Mouse (Mus musculus): Measurements from ENCODE around the gene Col6a4.

Col6a4 gene

DNA sequence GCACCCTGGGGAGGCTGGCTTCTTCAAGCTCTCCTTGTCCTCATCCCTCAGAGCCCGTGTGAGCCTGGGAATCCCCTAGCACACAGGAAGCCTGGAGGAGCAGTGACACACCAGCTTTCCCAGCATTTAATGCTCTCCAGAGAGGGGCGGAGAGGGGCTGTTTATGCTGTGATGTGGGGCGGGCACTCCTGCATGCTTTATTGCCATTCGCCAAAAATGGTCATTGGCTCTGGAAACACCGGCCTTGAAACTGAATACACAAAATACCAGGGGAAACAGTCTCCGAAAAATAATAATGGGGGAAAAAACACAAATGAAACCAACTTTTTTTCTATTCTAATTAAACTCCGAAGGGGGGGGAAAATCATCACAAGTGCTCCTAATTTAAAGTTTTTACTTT is at the start of gene Col6a4:
Gene Col6a4, minus strand, starts transcription at position 101 of the 400 bp plus-strand sequence.
- in situ Hi-C loops (cut with MboI; ENCODE audit: low pct_unique_long_range_greater_than_20kb in 1 of 2, low sequenced_read_pairs in 2 of 2, unreplicated experiment in 1 of 2), result no loop called here

DNA sequence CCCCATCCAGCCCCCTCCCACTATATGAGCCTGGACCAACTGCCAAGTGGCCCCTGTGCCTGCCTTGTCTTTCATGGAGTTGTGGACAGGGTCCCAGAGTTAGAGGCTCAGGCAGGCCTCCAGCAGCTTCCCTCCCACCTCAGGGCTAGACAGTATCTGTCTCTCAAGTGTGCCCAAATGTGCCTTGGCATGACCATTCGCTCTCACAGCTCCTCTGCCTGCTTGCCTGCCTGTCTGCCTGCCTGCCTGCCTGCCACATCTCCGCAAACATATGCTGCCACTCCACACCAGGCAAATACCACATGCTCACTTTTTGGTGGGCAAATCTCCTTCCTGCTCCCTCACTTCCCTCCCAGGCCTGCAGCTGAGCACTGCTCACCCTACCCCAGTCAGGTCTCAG is 49.0 kb upstream of the Col6a4 start:
- in situ Hi-C loops (cut with MboI; ENCODE audit: low pct_unique_long_range_greater_than_20kb in 1 of 2, low sequenced_read_pairs in 2 of 2, unreplicated experiment in 1 of 2), result no loop called here

DNA sequence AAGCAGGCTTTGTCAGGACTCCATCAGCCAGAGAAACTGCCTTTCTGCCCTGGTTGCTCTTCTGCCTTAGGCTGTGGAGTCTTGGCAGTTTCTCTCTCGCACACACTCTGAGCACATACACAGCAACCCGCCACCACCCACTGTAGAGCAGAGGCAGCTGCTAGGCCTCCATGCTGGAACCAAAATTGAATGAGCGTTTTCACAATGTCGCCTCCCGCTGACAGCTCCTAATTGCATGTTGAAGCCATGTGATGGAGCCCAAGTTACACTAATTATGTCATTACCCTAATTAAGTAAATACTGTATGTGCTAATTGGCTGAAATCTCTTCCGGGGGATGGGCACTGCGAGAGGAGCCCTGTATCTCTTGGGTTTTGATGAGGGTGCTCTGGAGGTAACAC is 47.6 kb upstream of the Col6a4 start:
- in situ Hi-C loops (cut with MboI; ENCODE audit: low pct_unique_long_range_greater_than_20kb in 1 of 2, low sequenced_read_pairs in 2 of 2, unreplicated experiment in 1 of 2), result no loop called here

DNA sequence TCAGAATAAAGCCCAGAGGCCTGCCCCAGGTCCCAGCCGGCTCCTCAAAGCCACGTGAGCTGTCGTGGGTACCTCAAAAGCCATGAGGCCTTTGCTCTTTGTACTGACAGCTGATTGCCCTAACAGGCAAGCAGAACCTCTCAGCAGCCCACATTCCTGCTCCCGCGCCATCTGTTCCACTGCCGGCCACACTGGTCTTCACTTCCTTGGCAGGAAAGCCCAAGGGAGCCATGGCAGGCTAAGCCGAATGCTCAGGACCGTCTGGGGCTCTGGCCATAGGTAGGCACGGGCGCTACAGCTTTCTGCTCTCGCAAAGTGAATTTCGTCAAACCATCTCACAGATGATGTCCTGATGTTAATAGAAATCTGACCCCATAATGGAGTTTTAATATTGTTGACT is 45.4 kb upstream of the Col6a4 start:
- in situ Hi-C loops (cut with MboI; ENCODE audit: low pct_unique_long_range_greater_than_20kb in 1 of 2, low sequenced_read_pairs in 2 of 2, unreplicated experiment in 1 of 2), result no loop called here

DNA sequence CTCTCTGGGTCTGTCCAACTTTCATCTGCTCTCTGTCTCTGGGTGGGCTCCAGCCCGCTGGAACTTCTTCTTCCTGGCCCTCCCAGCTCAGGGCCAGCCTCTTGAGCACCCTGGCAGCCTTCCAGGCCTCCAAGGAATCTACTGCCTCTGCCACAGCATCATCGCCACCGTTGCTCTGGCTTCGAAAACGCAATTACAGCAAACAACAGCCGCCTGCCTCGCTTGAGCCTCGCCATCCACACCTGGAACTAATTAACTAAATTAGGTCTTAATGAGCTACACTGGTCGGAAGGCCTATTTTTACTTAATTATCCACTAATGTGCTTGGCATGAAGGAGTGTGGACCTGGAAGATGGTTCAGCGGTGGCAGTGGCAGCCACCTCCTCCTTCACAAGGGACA is 43.2 kb upstream of the Col6a4 start:
- in situ Hi-C loops (cut with MboI; ENCODE audit: low pct_unique_long_range_greater_than_20kb in 1 of 2, low sequenced_read_pairs in 2 of 2, unreplicated experiment in 1 of 2), result no loop called here

DNA sequence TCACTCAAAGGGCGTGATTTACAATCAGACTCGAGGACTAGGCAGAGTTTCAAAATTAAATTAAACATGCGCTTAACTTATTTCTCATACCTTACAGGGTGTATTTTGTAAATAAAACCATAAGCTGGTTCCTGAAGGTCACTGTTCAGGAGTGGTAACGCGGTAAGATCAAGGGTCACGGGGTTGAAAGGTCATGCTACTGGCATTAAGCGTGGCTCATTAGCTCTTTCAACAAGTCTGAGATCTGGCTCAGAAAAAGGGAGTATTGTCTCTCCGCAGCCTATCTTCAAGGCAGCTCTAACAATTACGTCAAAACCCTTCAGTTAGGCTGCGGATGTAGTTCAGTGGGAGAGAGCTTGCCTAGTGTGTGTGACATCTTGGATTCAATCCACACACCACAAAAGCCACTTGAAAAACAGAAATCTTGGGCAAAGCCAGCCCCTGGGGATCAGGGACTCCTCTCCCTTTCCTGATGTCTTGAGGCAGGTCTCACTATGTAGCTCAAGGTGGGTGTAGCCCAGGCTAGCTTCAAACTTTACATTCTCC is 41.2 kb upstream of the Col6a4 start:
- in situ Hi-C loops (cut with MboI; ENCODE audit: low pct_unique_long_range_greater_than_20kb in 1 of 2, low sequenced_read_pairs in 2 of 2, unreplicated experiment in 1 of 2), result no loop called here

DNA sequence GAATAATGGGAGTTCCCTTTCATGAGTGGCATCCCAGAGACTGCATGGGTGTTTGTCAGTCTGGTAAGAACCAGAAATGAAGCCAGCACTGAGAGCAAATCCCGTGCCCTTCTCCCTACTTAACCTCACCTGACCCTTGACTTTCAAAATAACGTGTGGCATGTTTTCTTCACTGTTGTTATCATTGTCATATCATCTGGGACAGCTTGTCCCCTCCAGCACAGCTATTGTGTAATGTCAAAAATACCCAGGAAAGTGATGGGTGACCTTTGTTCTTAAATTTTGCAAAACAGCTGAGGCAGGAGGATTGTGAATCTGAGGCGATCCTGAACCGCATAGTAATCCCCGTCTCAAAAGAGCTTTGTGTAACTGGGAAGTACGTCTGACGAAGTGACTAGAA is 33.7 kb upstream of the Col6a4 start:
- in situ Hi-C loops (cut with MboI; ENCODE audit: low pct_unique_long_range_greater_than_20kb in 1 of 2, low sequenced_read_pairs in 2 of 2, unreplicated experiment in 1 of 2), result no loop called here

DNA sequence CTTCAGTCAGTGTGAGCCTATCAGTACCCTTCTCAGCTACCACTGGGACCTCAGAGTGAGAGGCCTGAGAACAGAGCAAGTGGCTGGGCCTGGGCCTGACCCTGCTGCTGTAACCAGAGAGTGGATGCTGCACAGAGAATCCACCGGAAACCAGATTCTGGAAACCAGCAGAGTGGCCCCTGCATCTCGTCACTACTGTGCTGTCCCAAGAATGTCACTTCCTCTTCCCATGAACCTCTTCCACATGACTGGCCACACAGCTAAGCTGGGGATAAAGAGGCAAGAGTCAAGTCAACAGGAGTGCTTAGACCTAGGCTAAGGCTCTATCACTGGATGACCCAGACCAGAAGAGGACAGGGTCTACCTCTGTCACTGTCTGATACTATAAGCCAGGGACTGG is 32.5 kb upstream of the Col6a4 start:
- in situ Hi-C loops (cut with MboI; ENCODE audit: low pct_unique_long_range_greater_than_20kb in 1 of 2, low sequenced_read_pairs in 2 of 2, unreplicated experiment in 1 of 2), result no loop called here

DNA sequence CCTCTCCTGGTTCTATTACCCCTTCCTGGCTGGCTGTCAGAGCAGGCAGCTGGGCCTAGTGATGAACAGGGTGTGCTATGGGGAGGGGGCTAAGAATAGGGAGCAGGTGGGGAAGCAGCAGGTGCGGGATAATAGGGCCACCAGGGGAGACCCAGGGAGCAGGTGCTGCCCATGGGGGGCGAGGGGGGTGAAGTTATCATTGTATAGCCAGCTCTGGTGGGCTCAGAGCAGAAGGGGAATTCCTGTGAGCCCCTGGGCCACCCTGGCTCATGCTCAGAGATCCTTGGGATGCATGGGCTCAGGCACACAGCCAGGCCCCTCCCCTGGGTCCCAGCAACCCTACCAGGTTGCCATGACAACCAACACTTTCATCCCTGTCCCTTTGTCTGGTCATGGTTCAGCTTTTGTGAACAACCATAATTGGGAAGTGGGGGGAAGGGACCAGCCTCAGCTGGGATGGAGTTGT is 30.2 kb upstream of the Col6a4 start:
- in situ Hi-C loops (cut with MboI; ENCODE audit: low pct_unique_long_range_greater_than_20kb in 1 of 2, low sequenced_read_pairs in 2 of 2, unreplicated experiment in 1 of 2), result no loop called here

DNA sequence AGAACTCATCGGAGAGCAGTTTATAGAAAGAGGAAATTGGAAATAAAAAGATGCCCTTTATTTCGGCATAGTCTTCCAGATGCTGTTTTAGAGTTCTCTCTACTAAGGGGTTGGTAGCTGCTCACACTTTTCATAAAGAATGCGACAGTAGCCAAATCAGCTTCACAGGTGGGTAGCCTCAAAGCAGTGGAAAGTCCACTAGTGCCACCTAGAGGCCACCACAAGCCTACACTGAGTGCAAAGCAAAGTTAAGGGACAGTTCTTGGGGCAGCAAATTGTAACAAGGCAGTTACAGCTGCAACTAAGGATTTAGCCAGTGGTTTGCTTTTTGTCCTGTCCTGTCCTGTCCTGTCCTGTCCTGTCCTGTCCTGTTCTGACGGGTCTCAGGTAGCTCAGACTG is 27.0 kb upstream of the Col6a4 start:
- in situ Hi-C loops (cut with MboI; ENCODE audit: low pct_unique_long_range_greater_than_20kb in 1 of 2, low sequenced_read_pairs in 2 of 2, unreplicated experiment in 1 of 2), result no loop called here

DNA sequence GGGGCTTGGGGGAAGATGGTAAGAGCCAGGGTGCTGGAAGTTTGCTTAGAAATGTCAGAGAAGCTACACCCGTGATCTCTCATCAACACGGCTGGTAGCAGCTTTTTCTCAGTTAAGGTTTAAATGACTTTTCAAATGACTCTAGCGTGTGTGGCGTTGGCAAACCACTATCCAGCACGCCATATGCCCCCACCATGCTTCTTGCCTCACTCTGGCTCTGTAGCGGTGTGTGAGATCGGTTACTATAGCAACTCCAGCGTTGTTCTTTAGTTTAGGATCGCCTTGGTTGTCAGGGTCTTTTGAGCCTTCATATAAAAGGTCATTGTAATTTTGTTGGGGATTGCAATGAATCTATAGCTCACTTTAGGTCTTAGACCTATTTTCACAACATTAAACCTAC is 22.5 kb upstream of the Col6a4 start:
- in situ Hi-C loops (cut with MboI; ENCODE audit: low pct_unique_long_range_greater_than_20kb in 1 of 2, low sequenced_read_pairs in 2 of 2, unreplicated experiment in 1 of 2), result no loop called here

DNA sequence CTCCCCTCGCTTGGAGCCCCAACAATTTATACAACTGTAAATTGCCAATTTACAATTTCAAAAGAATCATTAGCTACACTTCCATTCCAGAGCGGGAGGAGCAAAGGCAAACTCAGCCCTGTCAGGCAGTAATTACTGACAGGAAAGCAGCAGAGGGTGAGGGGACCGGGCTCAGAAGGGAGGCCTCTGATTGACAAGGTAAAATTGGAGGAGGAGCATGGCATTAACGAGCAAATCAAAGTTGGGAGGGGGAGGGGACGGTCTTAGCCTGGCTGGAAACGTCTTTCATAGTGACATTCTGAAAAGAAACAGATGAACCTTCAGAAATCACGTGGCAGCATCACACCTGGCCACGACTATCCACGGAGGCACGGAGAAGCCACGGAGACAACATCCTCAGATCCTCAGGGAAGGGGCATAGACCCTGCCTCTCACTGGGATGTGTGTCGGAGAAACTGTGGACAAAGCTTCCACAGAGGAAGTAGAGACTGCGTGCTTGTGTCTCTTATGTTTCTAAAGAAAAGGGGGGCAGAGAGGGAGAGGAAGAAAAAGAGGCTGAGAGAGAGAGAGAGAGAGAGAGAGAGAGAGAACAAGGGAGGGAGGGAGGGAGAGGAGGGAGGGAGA is 19.3 kb upstream of the Col6a4 start:
- in situ Hi-C loops (cut with MboI; ENCODE audit: low pct_unique_long_range_greater_than_20kb in 1 of 2, low sequenced_read_pairs in 2 of 2, unreplicated experiment in 1 of 2), result no loop called here

DNA sequence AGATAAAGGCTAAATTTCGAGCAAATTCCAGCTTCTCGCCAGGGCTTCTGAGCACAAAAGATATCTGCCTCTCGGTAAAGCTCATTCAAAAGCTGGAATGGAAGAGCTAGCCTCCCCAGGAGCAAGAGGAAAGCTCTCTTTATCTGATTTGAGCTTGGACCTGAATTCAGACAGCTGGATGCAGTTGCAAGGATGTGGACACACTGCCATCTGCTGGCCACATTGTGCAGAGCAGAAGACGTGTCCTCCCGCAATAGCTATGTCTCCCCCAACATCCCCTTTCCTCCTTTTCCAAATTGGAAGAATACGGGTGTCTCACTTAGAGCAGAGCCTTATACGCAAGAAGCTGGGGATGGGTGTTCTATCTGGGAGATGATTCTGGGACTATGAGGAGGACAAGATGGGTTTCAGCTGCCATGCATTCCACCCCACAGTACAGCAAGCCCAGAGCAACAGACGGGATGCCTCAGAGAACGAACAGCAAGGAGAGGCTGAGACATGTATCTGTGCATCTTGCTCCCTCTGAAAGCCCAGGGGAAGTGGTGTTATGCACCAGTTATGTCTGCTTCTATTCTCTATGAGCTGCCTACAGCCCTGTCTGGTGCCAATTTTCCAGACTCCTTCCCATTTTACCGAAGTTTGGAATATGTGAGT is 16.3 kb upstream of the Col6a4 start:
- in situ Hi-C loops (cut with MboI; ENCODE audit: low pct_unique_long_range_greater_than_20kb in 1 of 2, low sequenced_read_pairs in 2 of 2, unreplicated experiment in 1 of 2), result no loop called here

DNA sequence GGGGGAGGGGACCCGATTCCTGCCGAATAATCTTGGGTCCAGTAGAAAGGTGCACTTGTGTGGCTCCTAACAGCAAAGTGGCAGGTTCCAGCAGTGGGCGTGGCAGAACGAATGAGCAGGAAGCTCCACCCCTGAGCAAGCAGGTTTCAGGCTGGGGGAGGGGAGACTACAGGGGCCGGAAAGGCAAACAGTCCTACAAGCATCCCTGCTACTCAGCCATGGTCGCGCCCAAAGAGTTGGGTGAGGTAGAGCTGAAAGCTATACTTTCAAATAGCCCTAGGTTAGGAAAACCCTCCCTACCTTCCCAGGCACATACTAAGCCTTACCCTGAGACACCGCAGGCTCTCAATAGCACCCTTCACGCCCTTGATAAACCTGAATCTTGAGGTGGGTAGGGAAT is 9.7 kb upstream of the Col6a4 start:
- in situ Hi-C loops (cut with MboI; ENCODE audit: low pct_unique_long_range_greater_than_20kb in 1 of 2, low sequenced_read_pairs in 2 of 2, unreplicated experiment in 1 of 2), result no loop called here

DNA sequence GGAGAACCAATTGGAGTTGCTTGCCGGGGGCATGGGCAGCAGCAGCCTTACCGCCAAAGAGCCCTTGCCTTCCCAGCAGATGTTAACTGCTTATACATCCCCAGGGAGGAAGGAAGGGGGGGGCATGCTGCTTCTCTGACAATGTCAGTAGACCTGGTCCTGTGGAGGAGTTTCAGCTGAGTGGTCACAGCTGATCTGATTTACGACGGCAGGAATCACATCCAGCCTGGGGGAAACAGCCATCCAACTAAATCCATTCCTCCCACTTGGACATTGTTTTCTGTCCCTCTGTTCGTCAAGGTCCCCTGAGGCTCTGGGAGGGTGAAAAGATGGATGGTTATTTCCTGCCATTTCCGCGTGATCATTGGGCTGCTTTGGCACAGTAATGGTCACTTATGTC is 7.8 kb upstream of the Col6a4 start:
- in situ Hi-C loops (cut with MboI; ENCODE audit: low pct_unique_long_range_greater_than_20kb in 1 of 2, low sequenced_read_pairs in 2 of 2, unreplicated experiment in 1 of 2), result no loop called here

DNA sequence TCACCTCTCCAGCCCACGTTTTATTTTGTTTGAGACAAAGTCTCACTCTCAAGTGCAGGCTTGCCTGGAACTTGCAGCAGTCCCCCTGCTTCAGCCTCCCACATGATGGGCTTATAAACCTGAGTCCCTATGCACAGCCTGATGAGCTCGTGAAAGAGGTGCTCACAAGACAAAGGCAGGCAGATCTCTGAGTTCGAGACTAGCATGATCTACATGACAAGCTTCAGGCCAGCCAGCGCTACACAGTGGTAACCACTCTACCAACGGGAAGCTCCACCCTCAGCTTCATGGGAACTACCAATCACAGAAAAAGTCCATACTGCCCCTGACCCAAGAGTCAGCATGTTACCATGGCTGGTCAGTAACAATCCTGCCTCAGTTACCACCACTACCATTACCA is 4.6 kb upstream of the Col6a4 start:
- in situ Hi-C loops (cut with MboI; ENCODE audit: low pct_unique_long_range_greater_than_20kb in 1 of 2, low sequenced_read_pairs in 2 of 2, unreplicated experiment in 1 of 2), result no loop called here

DNA sequence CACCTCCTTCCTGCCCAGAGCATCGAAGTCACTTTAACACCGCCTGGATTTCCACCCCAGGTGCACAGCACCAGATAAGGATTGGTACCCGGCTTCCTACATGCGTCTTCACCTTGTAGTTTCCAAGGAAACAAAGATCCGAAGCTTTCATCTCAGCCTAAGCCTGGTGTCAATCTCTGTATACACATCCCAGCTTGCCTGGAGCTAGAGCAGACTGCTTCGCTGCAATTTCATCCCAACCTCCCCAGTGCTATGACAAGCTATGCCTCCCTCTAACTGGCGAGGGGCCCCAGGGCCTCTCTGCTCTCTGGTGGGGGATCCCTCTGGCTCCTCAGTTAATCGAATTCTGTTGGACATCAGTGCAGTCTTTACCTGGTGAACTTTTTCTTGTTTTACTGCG is 3.7 kb upstream of the Col6a4 start:
- in situ Hi-C loops (cut with MboI; ENCODE audit: low pct_unique_long_range_greater_than_20kb in 1 of 2, low sequenced_read_pairs in 2 of 2, unreplicated experiment in 1 of 2), result no loop called here

DNA sequence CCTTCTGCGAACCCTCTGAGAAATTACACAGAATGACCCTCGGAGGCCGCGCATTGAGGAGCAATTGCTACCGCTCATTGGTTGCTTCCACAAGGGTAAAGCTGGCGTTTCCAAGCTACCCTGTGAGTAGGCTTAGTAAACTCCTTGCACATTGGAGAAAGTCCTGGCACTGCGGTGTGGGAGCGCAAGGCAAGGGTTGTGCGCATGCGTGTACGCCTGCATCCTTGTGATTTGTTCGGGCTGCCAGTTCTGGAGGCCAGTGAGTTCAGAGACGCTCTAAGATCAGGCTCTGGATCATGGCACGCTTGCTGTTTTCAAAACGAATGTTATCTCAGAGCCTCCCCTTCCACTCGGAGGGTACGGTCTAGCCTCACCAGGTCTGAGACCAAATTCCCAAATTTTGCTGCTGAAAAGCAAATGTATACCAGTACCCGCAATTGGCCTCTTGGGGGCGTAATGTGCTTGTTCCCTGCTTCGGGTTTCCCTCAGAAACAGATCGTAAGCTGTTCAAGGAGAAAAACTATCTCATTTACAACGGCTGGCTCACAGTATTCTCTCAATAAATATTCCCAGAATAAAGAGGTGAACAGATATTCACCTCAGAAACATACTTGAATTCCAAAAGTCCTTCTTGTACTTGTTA is 2.9 kb upstream of the Col6a4 start:
- in situ Hi-C loops (cut with MboI; ENCODE audit: low pct_unique_long_range_greater_than_20kb in 1 of 2, low sequenced_read_pairs in 2 of 2, unreplicated experiment in 1 of 2), result no loop called here

DNA sequence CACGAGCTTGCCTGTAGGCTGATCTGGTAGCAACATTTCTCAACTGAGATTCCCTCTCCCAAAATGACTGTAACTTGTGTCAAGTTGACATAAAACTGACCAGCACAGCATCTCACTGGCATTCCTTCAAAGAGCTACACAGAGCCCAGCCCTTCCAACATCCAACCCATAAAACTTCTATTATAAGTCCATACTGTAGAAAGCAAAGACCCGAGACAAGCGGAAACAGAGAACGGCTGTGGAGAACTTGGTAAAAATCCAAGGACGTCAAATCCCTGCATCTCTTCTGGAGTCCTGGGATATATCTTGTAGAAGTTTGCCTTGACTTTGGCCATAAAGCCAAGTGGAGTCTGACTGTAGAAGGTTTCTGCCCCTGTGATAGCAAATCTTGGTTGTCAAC is 15.1 kb downstream of the Col6a4 start:
- in situ Hi-C loops (cut with MboI; ENCODE audit: low pct_unique_long_range_greater_than_20kb in 1 of 2, low sequenced_read_pairs in 2 of 2, unreplicated experiment in 1 of 2), result no loop called here
